Mouse (Mus musculus) 416B (cell line): ENCODE measurements around the gene Pla2g4c.

Experiments
- DNase-seq: peaks from one replicate; pipeline ENCODE4 v3.0.0; 2011; ENCODE audit warnings: low read depth

The Pla2g4c gene

DNA sequence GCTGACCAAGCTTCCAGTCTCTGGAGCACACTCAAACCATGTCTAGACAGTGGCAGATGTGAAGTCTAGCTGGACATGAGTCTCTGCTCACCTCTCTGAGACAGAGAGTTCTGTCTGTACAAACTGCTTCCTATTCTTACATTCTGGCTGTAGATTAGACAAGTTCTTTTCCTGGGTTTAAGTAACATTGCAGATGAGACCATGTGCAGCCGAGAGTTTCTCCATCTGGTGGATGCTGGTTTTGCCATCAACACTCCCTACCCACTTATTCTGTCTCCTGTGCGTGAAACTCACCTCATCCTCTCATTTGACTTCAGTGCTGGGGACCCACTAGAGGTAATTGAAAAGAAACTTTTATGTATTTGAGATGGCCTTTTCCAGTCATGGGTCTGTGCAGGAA is 56.1 kb downstream of the Pla2g4c start:
- DNase-seq, result no peak

DNA sequence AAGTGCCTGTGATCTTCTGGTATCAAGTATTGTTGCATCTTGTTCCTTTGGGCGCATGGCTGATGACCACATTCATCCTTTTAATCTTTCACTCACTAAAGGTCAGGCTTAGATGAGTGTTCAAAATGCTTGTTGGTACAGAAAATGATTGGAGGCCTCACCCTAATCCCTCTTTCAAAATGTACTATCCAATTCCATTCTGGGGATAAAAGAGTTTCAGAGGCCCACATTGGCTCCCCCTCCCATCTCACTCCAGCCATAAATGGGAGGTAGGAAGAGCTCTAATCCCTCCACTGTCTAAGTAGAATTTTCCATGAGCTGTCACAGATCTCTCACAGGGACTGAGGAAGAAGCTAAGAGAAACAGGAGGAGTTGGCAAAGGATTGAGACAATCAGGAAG is 73.4 kb downstream of the Pla2g4c start, which contains the start of gene Cabp5:
Cabp5 (plus strand) TSS at position 301 of the 400 bp plus-strand sequence.
- no peak for DNase-seq
